Mouse (Mus musculus) forebrain, embryonic 11.5 days (tissue): ENCODE measurements at regions not wholly inside any gene's neighbourhood (a gene's known extent, or its start where the extent isn't known, plus 50 kb on each side); places are given as distances from the start of the nearest gene placed in this dataset.

ENCODE experiments used
- ATAC-seq: fragments of 200-750 bp; cut with Nextera tagmentation; replicated peaks from 2 replicates; pipeline ENCODE4 v1.8.0; 2017; ENCODE audit warnings: moderate TSS enrichment; ENCODE audit not compliant: low FRiP score
- DNase-seq: peaks from one replicate; pipeline ENCODE4 v3.0.0-alpha.2; 2017; ENCODE audit warnings: low spot score
- H3K27ac ChIP-seq: fragments of 300-500 bp; sonication (generic); 2 replicates; pipeline ENCODE4 v1.5.1; 2014; ENCODE audit warnings: low read depth, low read length
- H3K27me3 ChIP-seq: fragments of 300-500 bp; sonication (generic); 2 replicates; pipeline ENCODE4 v1.6.1; 2014; ENCODE audit warnings: mild to moderate bottlenecking, low read length, mixed read lengths; ENCODE audit not compliant: control insufficient read depth, insufficient read depth
- H3K36me3 ChIP-seq: fragments of 300-500 bp; sonication (generic); 2 replicates; pipeline ENCODE4 v1.6.1; 2014; ENCODE audit warnings: mild to moderate bottlenecking, low read length, moderate library complexity, mixed read lengths; ENCODE audit not compliant: control insufficient read depth, insufficient read depth
- H3K4me1 ChIP-seq: fragments of 300-500 bp; sonication (generic); replicated peaks from 2 replicates; pipeline ENCODE4 v1.6.1; 2014; ENCODE audit warnings: low read length, mixed read lengths; ENCODE audit not compliant: control insufficient read depth, insufficient read depth
- H3K4me2 ChIP-seq: fragments of 300-500 bp; sonication (generic); 2 replicates; pipeline ENCODE4 v1.6.1; 2014; ENCODE audit warnings: low read depth, mild to moderate bottlenecking, low read length, moderate library complexity, mixed read lengths; ENCODE audit not compliant: severe bottlenecking
- H3K4me3 ChIP-seq: fragments of 300-500 bp; sonication (generic); 2 replicates; pipeline ENCODE4 v1.5.1; 2014; ENCODE audit warnings: low read depth, low read length
- H3K9ac ChIP-seq: fragments of 300-500 bp; sonication (generic); 2 replicates; pipeline ENCODE4 v1.6.1; 2014; ENCODE audit warnings: low read length
- H3K9me3 ChIP-seq: fragments of 300-500 bp; sonication (generic); 2 replicates; pipeline ENCODE4 v1.6.1; 2016; ENCODE audit warnings: low read length, mixed read lengths; ENCODE audit not compliant: control insufficient read depth
- WGBS: fragments of 180-500 bp; shearing (Covaris S2); extraction: QIAGEN DNeasy Blood & Tissue Kit; methylation state at CpG from one replicate; pipeline ENCODE4 v1.1.7; 2014; 5-methylcytosine and 5-hydroxymethylcytosine counted together

- H3K27ac ChIP-seq, result no peak overlapping the region
- no peaks in the 10 kb centered on the region for H3K36me3 ChIP-seq
- ATAC-seq (no peak), DNase-seq (no peak)
- no peak overlapping the region for H3K4me2 ChIP-seq
- H3K4me3 ChIP-seq, result no peak overlapping the region
- H3K27me3 ChIP-seq, result no peaks in the 10 kb centered on the region
- WGBS, result 87% methylated on average over 4 of the region's 4 CpGs
- no peaks in the 10 kb centered on the region for H3K9me3 ChIP-seq
- no peaks in the 10 kb centered on the region for H3K4me1 ChIP-seq
- no peak overlapping the region for H3K9ac ChIP-seq
Observed at GRCm38 (mm10) chr4:56489361-56489760, 250.5 kb upstream of the Gm26657 start.

GRCm38 (mm10) chr4:56483708-56484107, 256.2 kb upstream of the Gm26657 start:
- DNase-seq (no peak), ATAC-seq (no peak)
- Histone ChIP-seq H3K36me3 (no peaks in the 10 kb centered on the region), H3K4me2 (no peak overlapping the region), H3K27ac (no peak overlapping the region), H3K4me3 (no peak overlapping the region), H3K4me1 (no peaks in the 10 kb centered on the region), H3K9ac (no peak overlapping the region), H3K9me3 (no peaks in the 10 kb centered on the region), H3K27me3 (no peaks in the 10 kb centered on the region)
- WGBS, result 82% methylated on average over 8 of the region's 8 CpGs

- Histone ChIP-seq H3K4me1 (no peaks in the 10 kb centered on the region), H3K9ac (no peak overlapping the region), H3K4me3 (no peak overlapping the region), H3K4me2 (no peak overlapping the region), H3K27me3 (no peaks in the 10 kb centered on the region), H3K9me3 (no peaks in the 10 kb centered on the region), H3K27ac (no peak overlapping the region), H3K36me3 (no peaks in the 10 kb centered on the region)
- 95% methylated on average over 4 of the region's 4 CpGs for WGBS
- ATAC-seq (no peak), DNase-seq (no peak)
Observed at GRCm38 (mm10) chr4:56456788-56457187, 283.1 kb upstream of the Gm26657 start.

- no peak overlapping the region for H3K4me3 ChIP-seq
- H3K27me3 ChIP-seq, result no peaks in the 10 kb centered on the region
- H3K9me3 ChIP-seq, result no peaks in the 10 kb centered on the region
- no peak overlapping the region for H3K4me2 ChIP-seq
- DNase-seq (no peak), ATAC-seq (no peak)
- no peak overlapping the region for H3K27ac ChIP-seq
- WGBS, result 83% methylated on average over 8 of the region's 8 CpGs
- no peaks in the 10 kb centered on the region for H3K36me3 ChIP-seq
- H3K9ac ChIP-seq, result no peak overlapping the region
- no peaks in the 10 kb centered on the region for H3K4me1 ChIP-seq
Observed at GRCm38 (mm10) chr4:56421575-56421974, 318.3 kb upstream of the Gm26657 start.

GRCm38 (mm10) chr4:56419122-56419913, 320.6 kb upstream of the Gm26657 start:
- H3K4me2 ChIP-seq, result no peak overlapping the region
- WGBS, result 94% methylated on average over 5 of the region's 5 CpGs
- DNase-seq (no peak), ATAC-seq (no peak)
- no peaks in the 10 kb centered on the region for H3K27me3 ChIP-seq
- no peak overlapping the region for H3K4me3 ChIP-seq
- H3K36me3 ChIP-seq, result no peaks in the 10 kb centered on the region
- no peak overlapping the region for H3K9ac ChIP-seq
- H3K9me3 ChIP-seq, result no peaks in the 10 kb centered on the region
- no peak overlapping the region for H3K27ac ChIP-seq
- H3K4me1 ChIP-seq, result no peaks in the 10 kb centered on the region

GRCm38 (mm10) chr4:56411024-56411636, 328.7 kb upstream of the Gm26657 start:
- H3K27ac ChIP-seq, result no peak overlapping the region
- no peak overlapping the region for H3K4me2 ChIP-seq
- DNase-seq (no peak), ATAC-seq (no peak)
- H3K9ac ChIP-seq, result no peak overlapping the region
- no peaks in the 10 kb centered on the region for H3K9me3 ChIP-seq
- H3K36me3 ChIP-seq, result no peaks in the 10 kb centered on the region
- WGBS, result 43% methylated on average over 1 of the region's 1 CpGs
- H3K4me1 ChIP-seq, result no peaks in the 10 kb centered on the region
- no peak overlapping the region for H3K4me3 ChIP-seq
- H3K27me3 ChIP-seq, result no peaks in the 10 kb centered on the region

- no peak overlapping the region for H3K4me2 ChIP-seq
- H3K27ac ChIP-seq, result no peak overlapping the region
- H3K36me3 ChIP-seq, result no peaks in the 10 kb centered on the region
- no peaks in the 10 kb centered on the region for H3K9me3 ChIP-seq
- no peaks in the 10 kb centered on the region for H3K27me3 ChIP-seq
- H3K4me1 ChIP-seq, result no peaks in the 10 kb centered on the region
- H3K4me3 ChIP-seq, result no peak overlapping the region
- no peak for ATAC-seq
- DNase-seq, result no peak
- H3K9ac ChIP-seq, result no peak overlapping the region
Observed at GRCm38 (mm10) chr4:56393793-56394192, 346.1 kb upstream of the Gm26657 start.

- DNase-seq (no peak), ATAC-seq (no peak)
- H3K27ac ChIP-seq, result no peak overlapping the region
- H3K4me2 ChIP-seq, result no peak overlapping the region
- WGBS, result 77% methylated on average over 3 of the region's 3 CpGs
- H3K9ac ChIP-seq, result no peak overlapping the region
- H3K9me3 ChIP-seq, result no peaks in the 10 kb centered on the region
- no peaks in the 10 kb centered on the region for H3K36me3 ChIP-seq
- H3K4me1 ChIP-seq, result no peaks in the 10 kb centered on the region
- H3K27me3 ChIP-seq, result no peaks in the 10 kb centered on the region
- no peak overlapping the region for H3K4me3 ChIP-seq
Observed at GRCm38 (mm10) chr4:56387051-56387450, 352.8 kb upstream of the Gm26657 start.

GRCm38 (mm10) chr4:56375745-56376144, 364.1 kb upstream of the Gm26657 start:
- Histone ChIP-seq H3K27me3 (no peaks in the 10 kb centered on the region), H3K4me3 (no peak overlapping the region), H3K4me2 (no peak overlapping the region), H3K4me1 (no peaks in the 10 kb centered on the region), H3K27ac (no peak overlapping the region), H3K9me3 (no peaks in the 10 kb centered on the region), H3K9ac (no peak overlapping the region), H3K36me3 (no peaks in the 10 kb centered on the region)
- WGBS, result 72% methylated on average over 5 of the region's 5 CpGs
- ATAC-seq (no peak), DNase-seq (no peak)
